Mouse (Mus musculus) activated CD4-positive, CD25-positive, alpha-beta regulatory T cell, adult 9 weeks (primary cell): Measurements from ENCODE around the gene Rpl11. TPM values are rescaled to one million over a fixed set of nuclear protein-coding genes. Genes with fewer than 3 reads are reported as not detected.

Experiments
- polyA plus RNA-seq: library from polyadenylated mRNA; unstranded; fragments of 100-300 nt; shearing (Covaris generic); gene quantifications from one replicate; pipeline ENCODE4 v1.2.1, GENCODE M21; 2017

The Rpl11 gene
- polyA plus RNA-seq: 369 TPM

DNA sequence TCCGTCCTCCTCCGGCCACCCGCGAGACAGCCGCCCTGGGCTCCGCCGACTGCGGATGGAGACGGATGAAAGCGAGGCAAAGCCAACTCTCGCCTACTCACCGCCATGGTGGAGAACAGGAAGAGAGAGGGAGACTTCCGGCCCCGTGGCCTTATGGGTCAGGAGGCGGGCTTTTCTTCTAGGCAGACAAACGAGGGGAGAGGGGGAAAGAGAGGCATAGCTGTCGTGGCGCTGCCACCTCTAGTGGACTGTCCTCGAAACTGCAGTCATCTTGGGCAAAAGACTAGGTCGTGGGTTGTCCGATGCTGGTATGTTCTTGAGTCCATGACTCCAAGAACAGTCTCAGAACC is at the start of gene Rpl11:
TSS of gene Rpl11 (minus strand) at position 182 of the 350 bp plus-strand sequence.

DNA sequence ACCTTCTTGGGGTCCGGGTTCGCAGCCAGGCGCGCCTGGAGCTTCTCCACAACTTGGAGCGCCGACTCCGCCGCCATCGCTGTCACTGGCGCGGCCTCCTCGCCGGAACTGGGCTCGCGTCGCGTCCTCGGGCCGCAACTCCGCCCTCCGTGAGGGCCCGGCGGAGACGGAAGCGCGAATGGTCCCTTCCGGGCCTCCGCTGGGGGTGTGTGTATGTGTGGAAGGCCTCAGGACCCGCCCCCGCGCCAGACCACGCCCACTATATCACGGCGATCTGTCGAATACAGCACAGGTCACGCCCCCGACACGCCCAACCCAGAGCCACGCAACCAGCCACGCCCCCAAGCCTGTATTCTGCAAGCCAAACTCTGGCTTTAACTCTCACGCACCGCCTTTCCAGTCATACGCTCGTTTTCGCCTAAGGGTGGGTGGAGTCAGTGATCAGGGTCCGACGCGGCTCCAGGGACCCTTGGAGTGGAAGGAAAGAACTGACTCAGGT is 31.6 kb downstream of the Rpl11 start, which contains the start of gene Eloa:
TSS of gene Eloa (minus strand) at position 215 of the 499 bp plus-strand sequence.

DNA sequence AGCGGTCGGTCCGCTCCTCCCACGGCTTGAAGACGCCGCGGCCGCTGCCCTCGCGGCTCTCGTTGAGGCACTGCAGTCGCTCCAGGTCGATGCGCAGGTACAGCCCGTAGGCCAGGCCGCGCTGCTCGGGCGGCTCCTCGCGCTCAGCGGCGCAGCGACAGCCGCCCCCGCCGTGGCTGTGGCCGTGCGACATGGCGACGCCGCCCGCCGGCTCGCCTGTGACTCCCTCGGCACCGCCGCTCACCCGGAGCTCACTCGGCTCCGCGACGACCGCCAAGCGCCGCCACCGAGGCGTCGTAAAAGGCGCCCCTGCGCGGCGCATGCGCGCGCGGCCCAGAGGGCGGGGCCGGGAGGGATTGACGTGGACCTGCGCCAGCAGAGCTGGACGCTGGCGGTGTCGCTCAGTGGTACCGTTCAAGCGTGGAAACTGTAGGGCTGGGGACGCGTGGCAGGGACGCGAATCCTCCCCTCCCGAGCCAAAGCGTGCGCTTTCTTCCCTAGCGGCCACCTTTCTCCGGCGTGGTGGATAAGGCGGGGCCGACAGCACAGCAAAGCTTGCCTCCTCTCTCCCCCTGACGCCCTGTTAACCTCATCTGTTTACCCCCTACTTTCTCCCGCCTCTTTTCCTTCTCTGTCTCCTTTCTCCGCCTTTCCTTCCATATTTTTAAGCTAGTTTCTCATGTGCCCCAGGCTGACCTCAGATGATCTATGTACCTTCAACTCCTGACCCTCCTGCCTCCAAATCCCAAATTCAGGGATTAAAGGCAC is 66.1 kb downstream of the Rpl11 start, which contains the start of gene Pithd1:
TSS of gene Pithd1 (minus strand) at position 322 of the 768 bp plus-strand sequence.

Other genes starting within 250 kb of the Rpl11 start
- gene Srsf10, start 197.7 kb downstream of the Rpl11 start, polyA plus RNA-seq: 172 TPM
- gene Pnrc2, start 179.6 kb downstream of the Rpl11 start, polyA plus RNA-seq: 231 TPM
- 15.7 TPM for gene Cnr2, start 158.0 kb downstream of the Rpl11 start, polyA plus RNA-seq
- 118 TPM for gene Fuca1, start 132.7 kb downstream of the Rpl11 start, polyA plus RNA-seq
- 75.4 TPM for gene Hmgcl, start 107.0 kb downstream of the Rpl11 start, polyA plus RNA-seq
- 32.5 TPM for gene Gale, start 89.7 kb downstream of the Rpl11 start, polyA plus RNA-seq
- 343 TPM for gene Lypla2, start 80.8 kb downstream of the Rpl11 start, polyA plus RNA-seq
- gene Pithd1, start 66.2 kb downstream of the Rpl11 start, polyA plus RNA-seq: 7.5 TPM
- 76.3 TPM for gene Eloa, start 31.7 kb downstream of the Rpl11 start, polyA plus RNA-seq
- gene Id3, start 90.1 kb upstream of the Rpl11 start, polyA plus RNA-seq: 306 TPM
- gene E2f2, start 119.0 kb upstream of the Rpl11 start, polyA plus RNA-seq: 27.1 TPM
- gene Asap3, start 152.9 kb upstream of the Rpl11 start, polyA plus RNA-seq: 0.15 TPM
- 0.22 TPM for gene Tcea3, start 194.3 kb upstream of the Rpl11 start, polyA plus RNA-seq
- gene Zfp46, start 231.3 kb upstream of the Rpl11 start, polyA plus RNA-seq: 15.0 TPM